Mouse (Mus musculus) lung, postnatal 0 days (tissue): ENCODE results near the gene Akna.

ENCODE experiments used
- CTCF ChIP-seq: IDR thresholded peaks from 2 replicates; pipeline ENCODE4 v1.5.1; 2016; ENCODE audit warnings: antibody characterized with exemption, mild to moderate bottlenecking
- EP300 ChIP-seq: IDR thresholded peaks from 2 replicates; pipeline ENCODE4 v1.6.1; 2016; ENCODE audit warnings: antibody characterized with exemption, mild to moderate bottlenecking, control low read depth

- TF ChIP-seq CTCF (no peak), EP300 (no peak)
These were observed 19.7 kb downstream of the Akna start for GRCm38 (mm10) chr4:63383474-63383873.
